Mouse (Mus musculus): ENCODE results near the gene Dstn. TPM values are rescaled to one million over a fixed set of nuclear protein-coding genes. Genes with fewer than 3 reads are reported as not detected.

Gene Dstn
- total and polyA plus RNA-seq, 3 experiments = 78.1 to 80.0 TPM; not detected in 1

DNA sequence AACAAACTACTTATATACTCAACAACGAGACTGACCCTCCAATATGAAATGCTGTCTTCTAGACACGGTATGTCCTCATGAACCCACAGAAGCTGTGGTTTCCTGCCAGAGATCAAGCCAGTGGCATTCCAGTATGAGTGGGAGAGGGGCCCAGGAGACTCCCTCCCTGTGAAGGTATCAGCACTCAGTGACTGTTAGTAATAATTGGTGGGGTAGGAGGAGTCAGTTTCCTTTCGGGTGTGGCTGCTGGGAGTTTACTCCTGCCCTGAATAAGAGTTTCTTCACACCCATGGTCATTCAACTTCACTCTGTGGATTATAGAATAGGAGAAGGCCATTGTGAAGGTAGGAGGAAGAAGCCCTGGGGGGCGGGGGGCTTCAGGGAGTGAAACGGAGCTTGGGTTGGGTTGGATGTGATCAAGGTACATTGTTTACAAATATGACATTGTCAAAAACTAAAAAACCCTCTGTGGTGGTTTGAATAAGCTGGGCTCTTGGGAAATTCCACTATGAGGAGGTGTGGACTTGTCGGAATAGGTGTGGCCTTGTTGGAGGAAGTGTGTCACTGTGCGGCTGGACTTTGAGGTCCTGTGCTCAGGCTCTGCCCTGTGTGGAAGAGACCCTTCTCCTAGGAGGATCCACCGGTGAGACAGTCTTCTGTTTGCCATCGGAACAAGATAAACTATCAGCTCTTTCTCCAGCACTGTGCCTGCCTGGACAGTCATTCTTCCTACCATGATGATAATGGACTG lies 15.5 kb upstream of the Dstn start:
- Histone ChIP-seq H3K79me2 (ENCODE audit: control insufficient read depth, insufficient read depth, low read length, poor library complexity) (no peaks in the 10 kb centered on the region), H3K36me3 (ENCODE audit: control insufficient read depth in 1 of 2, insufficient read depth in 2 of 2, low read length in 2 of 2) (peaks cover 0 to 5% of the 10 kb centered on the region in 2 experiments; a peak in 1 of 4 replicates), H3K4me1 (ENCODE audit: control insufficient read depth in 1 of 2, insufficient read depth in 2 of 2, low read length in 2 of 2) (peaks cover 0 to 4% of the 10 kb centered on the region in 2 experiments; a peak in 2 of 4 replicates), H3K27ac (ENCODE audit: control insufficient read depth, low read depth, low read length) (no peak overlapping the region), H3K9me3 (replicated peaks; ENCODE audit: insufficient read depth, low read length) (no peaks in the 10 kb centered on the region), H3K9ac (ENCODE audit: control insufficient read depth, low read depth, low read length, poor library complexity, severe bottlenecking) (no peak overlapping the region), H3K27me3 (ENCODE audit: control insufficient read depth in 1 of 2, insufficient read depth in 2 of 2, low read length in 2 of 2) (no peaks in the 10 kb centered on the region; a peak in 1 of 4 replicates), H3K4me3 (ENCODE audit: control insufficient read depth in 1 of 2, insufficient read depth in 1 of 2, low read depth in 2 of 2, low read length in 2 of 2) (no peak overlapping the region)
- TF ChIP-seq NRF1 (IDR thresholded peaks at IDR 0.05; ENCODE audit: insufficient read depth, low read depth, low read length, poor library complexity, severe bottlenecking) (no peak), MAX (IDR thresholded peaks at IDR 0.05; ENCODE audit: low read length) (no peak), E2F4 (IDR thresholded peaks at IDR 0.05; ENCODE audit: borderline replicate concordance, low read depth, low read length) (no peak), KAT2A (conservative IDR thresholded peaks at IDR 0.05; ENCODE audit: low read depth, low read length) (no peak), MAZ (IDR thresholded peaks at IDR 0.05; ENCODE audit: low read depth, low read length) (no peak), USF2 (IDR thresholded peaks at IDR 0.05; ENCODE audit: borderline replicate concordance in 1 of 2, insufficient read depth in 1 of 2, low read depth in 1 of 2, low read length in 2 of 2) (no peak), MYC (IDR thresholded peaks at IDR 0.05; ENCODE audit: low read depth, low read length) (no peak), ELF1 (IDR thresholded peaks at IDR 0.05; ENCODE audit: low read depth, low read length) (no peak), POLR2AphosphoS2 (IDR thresholded peaks at IDR 0.05; ENCODE audit: low read length) (no peak), UBTF (IDR thresholded peaks at IDR 0.05; ENCODE audit: borderline replicate concordance, insufficient read depth, low read depth, low read length) (no peak)
- no peak for DNase-seq (ENCODE audit: low read depth, low spot score)

DNA sequence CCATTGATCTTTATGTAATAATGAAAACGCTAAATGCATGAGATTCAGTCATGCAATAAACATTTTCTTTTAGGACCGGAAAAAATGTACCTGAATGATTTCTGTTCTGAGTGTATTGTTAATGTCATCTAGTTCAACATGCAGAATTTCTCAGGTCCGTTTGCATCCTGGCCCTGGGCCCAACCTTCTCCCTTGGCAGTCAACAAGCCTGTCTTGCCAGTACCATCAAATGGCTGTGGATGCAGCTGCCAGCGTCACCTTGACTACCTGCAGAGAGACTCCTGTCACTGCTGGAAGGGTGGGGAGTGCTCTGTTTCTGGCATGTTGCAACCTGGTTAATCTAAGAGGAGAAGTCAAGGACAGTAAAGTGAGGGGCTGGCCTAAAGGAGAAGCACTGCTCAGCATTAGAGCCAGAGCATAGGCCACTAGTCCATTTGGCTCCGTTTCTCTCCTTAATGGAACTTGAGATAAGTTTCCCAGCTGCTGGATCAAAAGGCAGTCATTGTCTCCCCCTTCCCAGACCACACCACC lies 14.2 kb upstream of the Dstn start:
- Histone ChIP-seq H3K4me1 (ENCODE audit: control insufficient read depth in 1 of 2, insufficient read depth in 2 of 2, low read length in 2 of 2) (peaks cover 0 to 9% of the 10 kb centered on the region in 2 experiments; a peak in 2 of 4 replicates), H3K27ac (ENCODE audit: control insufficient read depth, low read depth, low read length) (no peak overlapping the region), H3K9ac (ENCODE audit: control insufficient read depth, low read depth, low read length, poor library complexity, severe bottlenecking) (no peak overlapping the region), H3K79me2 (ENCODE audit: control insufficient read depth, insufficient read depth, low read length, poor library complexity) (no peaks in the 10 kb centered on the region), H3K27me3 (ENCODE audit: control insufficient read depth in 1 of 2, insufficient read depth in 2 of 2, low read length in 2 of 2) (no peaks in the 10 kb centered on the region; a peak in 1 of 4 replicates), H3K36me3 (ENCODE audit: control insufficient read depth in 1 of 2, insufficient read depth in 2 of 2, low read length in 2 of 2) (peaks cover 0 to 5% of the 10 kb centered on the region in 2 experiments; a peak in 1 of 4 replicates), H3K9me3 (replicated peaks; ENCODE audit: insufficient read depth, low read length) (no peaks in the 10 kb centered on the region), H3K4me3 (ENCODE audit: control insufficient read depth in 1 of 2, insufficient read depth in 1 of 2, low read depth in 2 of 2, low read length in 2 of 2) (no peak overlapping the region)
- DNase-seq (ENCODE audit: low read depth, low spot score) = no peak
- TF ChIP-seq ELF1 (IDR thresholded peaks at IDR 0.05; ENCODE audit: low read depth, low read length) (no peak), MAFK (IDR thresholded peaks at IDR 0.05; ENCODE audit: borderline replicate concordance, low read depth, low read length) (no peak), MAZ (IDR thresholded peaks at IDR 0.05; ENCODE audit: low read depth, low read length) (no peak), MEF2A (IDR thresholded peaks at IDR 0.05; ENCODE audit: extremely low read depth, insufficient replicate concordance, low read depth, low read length, poor library complexity, severe bottlenecking) (no peak), TCF12 (IDR thresholded peaks at IDR 0.05; ENCODE audit: low read depth, low read length) (no peak), TAL1 (IDR thresholded peaks at IDR 0.05; ENCODE audit: low read length) (no peak), USF2 (IDR thresholded peaks at IDR 0.05; ENCODE audit: borderline replicate concordance in 1 of 2, insufficient read depth in 1 of 2, low read depth in 1 of 2, low read length in 2 of 2) (no peak), KAT2A (conservative IDR thresholded peaks at IDR 0.05; ENCODE audit: low read depth, low read length) (no peak), MYC (IDR thresholded peaks at IDR 0.05; ENCODE audit: low read depth, low read length) (no peak), CHD2 (IDR thresholded peaks at IDR 0.05; ENCODE audit: low read length) (no peak), TBP (IDR thresholded peaks at IDR 0.05; ENCODE audit: low read depth, low read length) (no peak)

All from MEL (cell line).